Comparison of ENCODE assay signal across 14 mouse cellular contexts in genomic region chr6:148362475-148362874, GRCm38 (mm10).
DNase-seq lines count a peak whose midpoint lies in the region; TF ChIP-seq lines count a peak whose summit lies in the region.
"Had no signal": no experiment of that assay in that cellular context is flagged by ENCODE, and none has a peak within 500 bp of the region (broad histone marks: within the 10 kb centered on the region; RNA-seq: fewer than 3 reads in every experiment).

No protein-coding gene starts in this region.

- no peak overlapping the region for H3K27ac ChIP-seq in gastrocnemius, adult 2 months
- H3K27ac ChIP-seq: embryonic facial prominence, embryonic 13.5 days; macrophage had no signal

- H3K4me3 ChIP-seq in gastrocnemius, adult 2 months, result no peak overlapping the region
- H3K4me3 ChIP-seq: embryonic facial prominence, embryonic 13.5 days had no signal

- DNase-seq in heart, adult 11 months, result peak; percentile 75
- DNase-seq in heart, postnatal 14 days, result no peak
- peak; percentile 64 to 71 for DNase-seq in left cerebral cortex, adult 18-20 months (ENCODE audit: low spot score in 2 of 2)
- DNase-seq in left cerebral cortex, adult 11 months (ENCODE audit: low spot score), result no peak
- peak; percentile 45 to 72 for DNase-seq in frontal cortex, postnatal 36 days (ENCODE audit: low spot score in 2 of 2)
- DNase-seq in left cerebral cortex, postnatal 4 days, result peak; percentile 26
- DNase-seq in retina, embryonic 14.5 days (ENCODE audit: low spot score), result no peak
- no peak for DNase-seq in gastrocnemius, adult 2 months
- DNase-seq: B cell, adult 2 months; cerebellum, postnatal 25 days; heart, adult 18-20 months; thymus, adult 2 months had no signal

- intact Hi-C loops in heart, postnatal 14 days (cut with DNase I), result no loop called here
- intact Hi-C loops in left cerebral cortex, postnatal 4 days (cut with DNase I), result no loop called here
- intact Hi-C loops in gastrocnemius, adult 2 months (cut with DNase I), result no loop called here

- TF ChIP-seq CTCF in gastrocnemius, adult 2 months (IDR thresholded peaks at IDR 0.05), result no peak

Comparison
In these comparisons a context has a peak if more than half of its experiments do, and no peak if none do; other contexts are left out.
1. DNase-seq: peak in heart, adult 11 months (single experiment), left cerebral cortex, adult 18-20 months (2 of 2), frontal cortex, postnatal 36 days (2 of 2) and left cerebral cortex, postnatal 4 days (single experiment); none in heart, postnatal 14 days (0 of 2), left cerebral cortex, adult 11 months (single experiment), retina, embryonic 14.5 days (single experiment) and gastrocnemius, adult 2 months (single experiment).